Mouse (Mus musculus) kidney, postnatal 36 days (tissue): ENCODE measurements at regions not wholly inside any gene's neighbourhood (a gene's known extent, or its start where the extent isn't known, plus 50 kb on each side); places are given as distances from the start of the nearest gene placed in this dataset.

Source experiments
- DNase-seq, 2 experiments: peaks; one replicate each; pipeline ENCODE4 v3.0.0; 2021 to 2022; ENCODE audit warnings: mixed read lengths in 2 of 2

DNA sequence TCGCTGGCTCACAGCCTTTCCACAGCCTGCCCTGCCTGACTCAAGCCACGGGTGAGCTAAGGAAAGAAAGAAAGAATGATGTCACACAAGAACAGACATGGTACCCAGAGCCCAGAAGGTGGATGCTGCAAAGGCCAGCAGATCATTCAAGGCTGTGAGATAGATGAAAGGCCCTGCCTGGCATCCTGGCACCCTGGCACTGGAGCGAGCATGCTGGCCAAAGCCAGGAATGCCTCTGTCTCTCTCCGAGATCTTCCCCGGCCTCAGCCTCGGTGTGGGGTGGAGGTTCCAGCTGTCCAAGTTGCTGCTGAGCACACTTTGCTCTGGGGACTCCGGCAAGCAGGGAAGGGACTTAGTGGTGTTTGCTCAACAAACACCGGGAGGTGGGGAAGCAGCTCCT lies 116.4 kb upstream of the Lhx5 start:
- no peak for DNase-seq

DNA sequence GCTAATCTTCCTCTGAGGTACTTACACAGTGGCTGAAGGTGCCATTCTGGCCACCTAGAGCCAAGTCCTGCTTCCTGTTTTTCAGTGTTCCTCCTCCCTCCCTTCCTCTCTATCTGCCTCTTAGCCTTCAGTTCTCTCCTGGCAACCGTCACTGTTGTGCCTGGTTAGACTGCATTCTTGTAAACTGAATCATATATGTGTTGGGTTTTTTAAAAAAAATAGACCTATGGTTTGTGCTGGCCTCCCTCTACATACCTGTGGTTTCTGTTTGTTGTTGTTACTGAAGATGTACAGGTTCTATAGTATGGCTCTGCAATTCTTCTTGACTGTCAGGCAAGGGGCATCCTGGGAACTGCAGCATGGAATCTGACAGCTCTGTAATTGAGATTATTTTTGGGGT lies 112.5 kb upstream of the Lhx5 start:
- no peak for DNase-seq

DNA sequence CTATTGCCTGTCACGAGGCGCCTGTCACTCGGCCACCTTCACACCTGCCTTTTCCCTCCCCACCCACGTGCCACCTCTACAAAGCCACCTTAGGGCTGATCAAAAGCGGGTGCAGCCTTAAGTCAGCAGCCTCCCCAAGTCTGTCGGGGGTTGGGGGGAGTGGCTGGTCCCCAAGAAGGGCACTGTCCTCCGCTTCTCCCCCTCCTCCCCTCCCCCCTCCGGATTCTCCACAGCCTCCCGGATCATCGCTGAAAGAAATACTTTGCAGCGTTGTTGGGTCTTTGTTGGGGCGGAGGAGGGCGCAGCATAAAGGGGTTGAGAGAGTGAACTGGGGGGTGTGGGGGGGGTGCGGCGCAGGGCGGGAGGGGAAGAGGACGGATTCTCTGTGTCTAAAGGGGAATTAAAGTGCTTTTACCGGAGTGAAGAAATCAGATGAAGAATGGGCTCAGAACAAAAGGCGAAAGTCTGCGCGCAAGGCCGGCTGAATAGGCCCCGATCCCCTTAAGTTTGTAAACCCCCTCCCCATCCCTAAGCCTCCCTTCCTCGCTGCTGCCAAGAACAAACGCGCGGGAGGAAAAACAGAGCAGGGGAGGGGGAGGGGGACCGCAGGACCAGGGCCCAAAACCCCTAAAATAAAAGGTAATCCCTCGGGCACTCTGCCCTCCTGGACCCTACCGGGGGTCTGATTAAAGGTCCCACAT lies 109.3 kb upstream of the Lhx5 start:
- no peak for DNase-seq

DNA sequence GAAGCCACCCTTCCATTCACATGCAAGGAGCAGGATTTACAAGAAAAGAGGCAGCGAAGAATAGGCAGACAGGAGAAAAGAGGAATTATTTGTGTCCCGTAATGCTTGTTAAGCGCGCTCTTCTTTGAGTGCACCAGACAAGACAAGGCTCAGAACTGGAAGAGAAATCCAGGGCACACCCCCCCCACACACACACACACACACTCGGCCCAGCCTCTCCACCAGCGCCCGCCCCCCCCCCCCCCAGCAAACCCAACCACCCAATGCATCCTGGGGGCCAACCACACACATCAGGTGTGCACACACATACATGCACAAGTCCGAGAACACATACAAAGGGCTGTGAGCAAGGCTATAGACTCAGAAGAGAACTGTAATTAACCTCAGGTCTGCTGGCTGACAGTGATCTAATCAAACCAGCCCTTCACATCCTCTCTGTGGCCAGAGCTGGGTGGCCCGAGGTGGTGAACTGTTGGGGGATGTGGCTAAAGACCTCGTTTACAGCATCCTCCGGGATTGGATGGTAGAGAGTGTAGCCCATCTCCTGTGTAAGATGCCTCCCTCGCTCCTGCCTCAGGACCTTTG lies 108.7 kb upstream of the Lhx5 start:
- no peak for DNase-seq

DNA sequence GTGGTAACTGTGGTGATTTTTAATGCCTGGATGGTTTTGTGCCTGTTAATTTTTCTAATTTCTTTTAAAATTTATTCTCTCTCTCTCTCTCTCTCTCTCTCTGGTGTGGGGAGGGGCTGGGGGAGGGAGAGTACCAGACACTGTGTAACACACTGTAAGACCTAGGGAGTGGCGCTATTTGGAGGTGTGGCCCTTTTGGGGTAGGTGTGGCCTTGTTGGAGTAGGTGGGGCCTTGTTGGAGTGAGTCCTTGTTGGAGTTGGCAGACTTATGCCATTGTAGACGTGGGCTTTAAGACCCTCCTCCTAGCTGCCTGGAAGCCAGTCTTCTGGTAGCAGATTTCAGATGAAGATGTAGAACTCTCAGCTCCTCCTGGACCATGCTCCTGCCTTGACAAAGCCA lies 107.4 kb upstream of the Lhx5 start:
- no peak for DNase-seq

DNA sequence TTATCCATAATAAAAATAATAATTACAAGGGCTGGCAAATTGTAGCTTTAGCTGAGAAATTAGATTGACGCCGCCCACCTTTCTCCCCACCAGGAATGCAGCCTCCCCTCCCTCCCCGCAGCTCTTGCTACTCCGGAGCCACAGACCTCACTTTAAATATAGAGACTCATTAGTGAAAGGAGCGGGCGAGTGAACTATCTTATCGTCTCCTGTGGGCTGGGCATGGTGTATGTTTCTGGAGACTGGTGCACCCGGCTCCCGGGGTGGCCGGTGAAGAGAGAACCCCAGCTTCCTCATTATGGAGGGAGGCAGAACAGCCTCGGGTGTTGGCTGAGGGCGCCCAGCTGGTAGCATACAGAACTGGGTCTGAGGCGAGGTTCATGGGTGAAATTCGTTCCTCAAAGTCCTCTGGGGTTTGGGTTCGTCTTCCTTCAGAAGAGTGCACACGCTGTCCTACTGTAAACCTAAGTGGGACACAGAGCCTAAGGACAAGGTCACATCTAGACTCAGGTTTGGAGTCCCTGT lies 106.1 kb upstream of the Lhx5 start:
- DNase-seq = no peak

DNA sequence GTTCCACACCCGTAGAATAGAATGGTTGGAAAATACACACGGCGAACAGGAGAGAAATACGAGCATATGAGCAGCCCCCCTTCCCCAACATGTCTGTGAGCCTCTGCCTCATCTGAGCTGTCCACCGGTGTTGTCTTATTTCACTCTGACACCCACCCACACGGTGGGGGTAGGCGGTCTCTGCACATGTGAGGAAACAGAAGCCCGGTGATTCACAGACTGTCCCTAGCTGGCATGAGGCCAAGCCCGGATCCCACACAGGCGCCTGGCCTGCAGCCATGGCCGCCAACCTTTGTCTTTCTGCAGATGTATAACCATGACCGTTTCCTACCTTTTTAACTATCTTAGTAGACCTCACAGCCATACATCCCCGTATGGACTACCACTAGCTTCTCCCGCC lies 99.5 kb upstream of the Lhx5 start:
- DNase-seq = peak; percentile 47 to 71

DNA sequence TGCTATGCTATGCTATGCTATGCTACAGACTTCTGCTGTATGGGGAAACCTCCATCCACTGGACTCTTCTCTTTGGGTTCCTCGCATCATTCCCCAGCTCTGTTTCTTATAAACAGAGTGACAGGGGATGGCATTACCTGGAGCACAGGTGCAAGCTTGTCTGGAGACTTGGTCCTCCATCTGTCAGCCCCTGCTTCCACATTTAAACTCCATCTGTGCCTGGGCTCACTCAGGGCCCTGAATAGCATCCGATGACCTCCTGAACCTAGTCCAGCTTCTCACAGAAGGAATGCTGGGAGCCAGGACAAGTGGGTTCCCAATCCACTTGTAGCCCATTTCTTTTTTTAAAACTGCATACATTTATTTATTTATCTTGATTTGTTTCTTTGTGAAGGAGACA lies 92.3 kb upstream of the Lhx5 start:
- no peak for DNase-seq

DNA sequence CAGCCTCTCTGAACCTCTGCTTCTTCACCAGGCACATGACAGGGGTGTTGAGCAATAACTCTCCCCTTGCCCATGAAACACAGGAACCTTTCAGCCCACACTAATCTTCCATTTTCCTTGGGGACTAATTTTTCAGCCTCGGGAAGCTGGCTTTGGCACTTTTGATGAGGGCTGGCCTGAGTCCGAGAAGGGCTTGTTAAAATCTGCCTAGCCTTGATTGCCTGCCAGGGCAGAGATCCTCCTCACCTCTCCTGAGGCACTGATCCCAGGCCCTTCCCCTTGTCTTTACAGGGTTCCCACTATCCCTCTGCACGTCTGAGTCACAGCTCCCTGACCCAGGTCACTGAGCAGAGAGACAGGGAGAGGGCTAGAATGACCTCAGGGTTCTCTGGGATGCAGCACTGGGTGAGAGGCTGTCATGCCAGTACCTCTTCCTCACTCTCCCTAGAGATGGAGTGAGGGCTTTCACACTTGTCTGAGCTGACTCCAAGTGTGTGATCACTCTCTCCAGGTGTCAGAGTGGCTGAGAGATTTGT lies 90.7 kb upstream of the Lhx5 start:
- DNase-seq = peak in 1 of 2 experiments; percentile 4

DNA sequence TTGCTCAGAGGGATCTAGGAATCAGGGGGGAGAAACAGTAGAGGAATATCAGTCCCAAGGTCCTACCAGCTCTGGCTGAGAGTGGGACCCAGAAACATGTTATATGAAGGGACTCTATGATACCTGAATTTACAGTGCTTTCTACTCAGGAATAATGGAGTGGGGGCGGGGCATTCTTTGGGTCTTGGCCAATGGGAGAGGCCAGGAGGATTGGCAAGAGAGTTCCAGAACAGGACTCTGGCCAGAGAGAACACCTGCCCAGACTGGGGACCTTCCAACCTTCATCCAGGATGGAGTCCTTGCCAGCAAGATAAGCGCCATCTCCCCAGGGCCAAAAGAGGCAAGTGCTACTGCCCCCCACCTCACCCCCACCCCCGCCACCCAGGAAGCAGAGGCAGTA lies 81.0 kb upstream of the Lhx5 start:
- DNase-seq = no peak

DNA sequence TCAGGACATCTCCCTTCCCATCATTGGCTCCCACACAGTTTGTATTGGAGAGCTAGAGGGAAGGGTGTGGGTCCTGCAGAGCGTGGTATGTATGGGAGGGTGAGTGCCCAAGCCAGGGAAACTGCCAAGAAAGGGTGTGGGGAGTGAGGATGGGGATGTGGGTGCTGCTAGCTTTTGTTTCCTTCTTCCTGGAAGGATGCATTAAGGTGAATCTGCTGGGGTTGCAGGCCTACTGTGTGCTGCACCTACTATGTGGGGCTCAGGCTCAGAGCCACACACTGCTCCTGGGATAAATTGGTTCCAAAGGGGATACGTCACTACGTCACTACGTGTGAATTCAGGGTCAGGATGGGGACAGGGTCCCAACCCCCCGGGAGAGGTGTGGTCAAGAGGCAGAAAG lies 79.7 kb upstream of the Lhx5 start:
- no peak for DNase-seq

DNA sequence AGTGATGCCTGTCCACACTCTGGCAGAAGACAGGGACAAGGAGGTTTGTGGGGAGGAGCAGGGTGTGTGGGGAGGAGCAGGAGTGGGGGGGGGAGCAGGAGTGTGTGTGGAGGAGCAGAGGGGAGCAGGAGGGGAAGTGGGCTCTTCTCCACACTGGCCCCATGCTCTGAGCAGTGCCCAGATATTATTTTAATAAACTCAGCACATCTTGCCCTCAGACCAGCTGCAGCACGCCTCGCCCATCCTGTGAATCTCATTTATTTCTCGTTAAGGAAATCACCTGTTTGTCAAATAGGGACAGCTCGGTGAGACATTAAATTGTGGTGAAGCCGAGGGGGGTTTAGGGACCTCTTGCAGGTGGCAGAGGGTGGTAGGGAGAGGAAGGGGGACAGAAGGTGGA lies 77.8 kb upstream of the Lhx5 start:
- DNase-seq = no peak

DNA sequence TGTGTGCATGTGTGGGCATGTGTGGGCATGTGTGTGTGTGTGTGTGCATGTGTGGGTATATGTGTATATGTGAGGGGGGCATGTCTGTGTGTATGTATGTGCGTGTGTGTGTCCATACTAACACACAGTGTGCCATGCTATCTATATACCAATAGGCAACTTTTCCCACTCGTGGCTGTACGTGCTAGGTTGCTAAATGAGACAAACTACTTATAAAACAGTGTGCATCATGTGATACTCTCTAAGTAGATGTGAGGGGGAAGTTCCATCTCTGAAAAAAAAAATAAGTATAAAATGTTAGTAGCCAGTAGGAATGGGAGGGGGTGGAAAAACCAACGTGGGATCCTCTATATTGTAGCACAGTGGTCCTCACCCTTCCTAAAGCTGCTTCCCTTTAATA lies 74.5 kb upstream of the Lhx5 start:
- DNase-seq = no peak

DNA sequence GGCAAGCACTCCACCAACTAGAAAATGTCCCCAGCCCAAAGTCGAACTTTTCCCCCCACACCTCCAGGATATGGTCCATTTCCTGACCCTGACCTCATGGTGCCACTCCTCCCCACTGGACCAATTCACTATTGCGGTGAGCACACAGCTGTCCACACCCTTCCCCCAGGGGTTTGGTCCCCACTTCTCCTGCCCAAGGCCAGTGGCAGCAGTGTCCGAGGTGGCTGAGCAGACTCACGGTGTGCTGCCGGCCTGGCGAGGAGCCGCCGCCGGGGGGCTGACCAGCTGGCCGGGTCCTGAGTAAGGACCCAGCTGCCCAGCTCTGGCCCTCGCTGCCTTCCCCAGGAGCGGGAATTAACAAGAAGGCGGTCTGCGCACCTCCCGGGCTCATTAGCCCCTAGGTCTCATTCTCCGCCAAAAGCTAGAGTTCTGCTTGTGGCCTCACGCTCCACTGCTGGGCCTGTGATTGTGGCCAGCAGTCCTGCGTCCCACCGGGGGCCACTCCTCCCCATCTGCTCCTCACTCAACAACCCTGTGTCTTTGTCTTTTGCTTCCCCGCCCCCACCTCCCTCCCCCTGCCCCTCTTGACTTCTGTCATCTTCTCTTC lies 73.3 kb upstream of the Lhx5 start:
- peak in 1 of 2 experiments; percentile 5 for DNase-seq

DNA sequence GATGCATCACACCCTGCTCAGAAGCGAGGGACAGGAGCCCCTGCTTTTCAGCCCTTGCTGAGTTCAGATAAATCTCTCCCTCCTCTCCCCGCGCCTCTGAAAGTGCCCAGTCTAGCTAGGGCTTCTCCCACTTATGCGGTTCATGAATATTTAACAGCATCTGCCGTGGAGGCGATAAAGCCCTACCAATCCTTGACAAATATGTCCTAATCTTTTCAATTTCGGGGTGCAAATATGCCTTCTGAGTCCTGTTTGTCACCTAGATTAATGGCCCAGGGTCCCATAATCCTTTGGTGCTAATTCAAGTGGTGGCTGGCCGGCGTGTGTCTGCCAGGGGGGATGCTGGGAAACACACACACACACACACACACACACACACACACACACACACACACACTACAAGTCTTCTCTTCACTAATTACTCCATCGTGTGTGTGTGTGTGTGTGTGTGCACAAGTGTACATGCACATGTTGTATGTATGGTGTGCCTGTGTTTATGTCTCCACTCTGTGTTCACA lies 65.5 kb upstream of the Lhx5 start:
- no peak for DNase-seq

DNA sequence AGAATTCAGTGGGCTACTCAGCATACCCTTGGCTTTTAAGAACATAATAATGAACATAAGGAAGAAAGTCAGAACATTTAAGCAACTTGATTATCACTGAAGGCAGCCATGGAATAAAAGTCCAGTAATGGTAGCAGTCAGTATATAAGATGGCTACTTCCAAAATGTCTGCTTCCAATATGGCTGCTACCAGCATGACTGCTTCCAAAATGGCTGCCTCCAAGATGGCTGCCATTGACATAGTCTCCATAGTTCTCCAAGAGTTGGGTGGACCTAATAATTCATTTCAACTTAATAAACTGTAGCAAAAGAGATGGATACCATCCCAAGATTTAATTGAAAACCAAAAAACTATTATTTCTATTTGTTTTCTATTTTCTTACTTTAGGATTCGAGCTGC lies 62.7 kb upstream of the Lhx5 start:
- no peak for DNase-seq

DNA sequence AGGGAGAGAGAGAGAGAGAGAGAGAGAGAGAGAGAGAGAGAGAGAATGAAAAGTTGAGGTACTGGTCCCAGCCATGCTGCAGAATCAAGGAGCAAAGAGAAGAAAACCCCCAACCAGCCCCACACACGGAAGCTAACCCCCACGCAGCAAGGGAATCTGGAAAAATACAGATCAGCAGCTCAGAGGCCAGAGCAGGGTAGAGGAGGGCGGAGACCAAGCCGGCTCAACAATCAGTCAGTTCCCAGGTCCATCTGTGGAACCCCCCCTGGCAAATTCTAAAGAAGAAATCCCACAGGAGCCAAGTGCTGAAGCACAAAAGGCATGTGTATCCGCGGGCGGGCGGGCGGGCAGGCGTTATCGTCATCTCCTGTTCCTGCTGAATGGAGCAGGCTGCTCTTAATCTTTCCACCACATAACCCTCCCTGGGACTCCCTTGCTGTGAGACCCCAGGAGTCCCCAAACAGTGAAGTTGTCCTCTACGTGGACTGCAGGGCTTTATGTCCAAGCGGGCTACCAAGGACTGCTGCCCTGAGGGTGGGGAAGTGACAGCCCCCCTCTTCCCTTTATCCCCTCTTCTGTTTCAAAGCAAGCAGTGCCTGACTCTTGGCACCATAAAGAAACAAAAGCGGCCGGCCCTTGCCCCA lies 60.2 kb upstream of the Lhx5 start:
- DNase-seq = no peak

DNA sequence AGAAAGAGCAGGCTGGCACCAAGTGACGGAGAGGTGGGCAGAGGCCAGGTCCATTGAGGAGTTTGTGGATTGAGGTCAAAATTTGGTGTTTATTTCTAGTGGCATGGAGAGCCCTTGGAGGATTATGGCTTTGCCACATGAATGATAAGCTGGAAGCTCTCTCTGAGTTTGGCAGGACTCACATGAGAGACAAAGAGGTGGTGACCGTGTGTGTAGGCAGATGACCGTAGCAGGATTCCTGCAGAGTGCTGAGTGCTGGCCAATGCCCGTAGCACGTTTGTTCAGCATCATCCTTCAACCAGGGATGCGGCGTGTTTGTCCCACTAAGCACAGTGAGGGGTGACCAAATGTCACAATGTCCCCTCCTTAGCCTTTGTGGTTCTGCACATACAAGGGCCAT lies 58.1 kb upstream of the Lhx5 start:
- no peak for DNase-seq
